Mouse (Mus musculus) urinary bladder, postnatal 25 days (tissue): ENCODE results near the gene Pdss1.

Source experiments
- DNase-seq: peaks from one replicate; pipeline ENCODE4 v3.0.0; 2022; ENCODE audit warnings: low spot score

The Pdss1 gene

DNA sequence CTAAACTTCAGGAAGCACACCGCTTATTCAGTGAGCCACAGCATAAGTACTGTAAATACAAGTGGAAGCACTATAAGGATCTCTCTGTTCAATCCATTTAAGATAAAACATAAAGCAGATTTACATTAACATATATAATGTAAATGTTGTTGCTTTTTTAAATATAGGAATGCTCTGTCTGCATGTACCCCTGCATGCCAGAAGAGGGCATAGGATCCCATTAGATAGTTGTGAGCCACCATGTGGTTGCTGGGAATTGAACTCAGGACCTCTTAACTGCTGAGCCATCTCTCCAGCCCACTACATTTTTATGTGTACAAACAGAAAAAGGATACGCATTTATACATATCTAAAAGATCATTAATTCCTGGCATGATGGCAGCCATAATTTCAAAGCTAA is 66.4 kb downstream of the Pdss1 start:
- DNase-seq: no peak

GRCm38 (mm10) chr2:22962242-22962641 is 66.9 kb downstream of the Pdss1 start:
- no peak for DNase-seq

- DNase-seq: no peak
Observed at GRCm38 (mm10) chr2:22962970-22963369, 67.6 kb downstream of the Pdss1 start.

GRCm38 (mm10) chr2:22977387-22977973 is 82.2 kb downstream of the Pdss1 start:
- no peak for DNase-seq

DNA sequence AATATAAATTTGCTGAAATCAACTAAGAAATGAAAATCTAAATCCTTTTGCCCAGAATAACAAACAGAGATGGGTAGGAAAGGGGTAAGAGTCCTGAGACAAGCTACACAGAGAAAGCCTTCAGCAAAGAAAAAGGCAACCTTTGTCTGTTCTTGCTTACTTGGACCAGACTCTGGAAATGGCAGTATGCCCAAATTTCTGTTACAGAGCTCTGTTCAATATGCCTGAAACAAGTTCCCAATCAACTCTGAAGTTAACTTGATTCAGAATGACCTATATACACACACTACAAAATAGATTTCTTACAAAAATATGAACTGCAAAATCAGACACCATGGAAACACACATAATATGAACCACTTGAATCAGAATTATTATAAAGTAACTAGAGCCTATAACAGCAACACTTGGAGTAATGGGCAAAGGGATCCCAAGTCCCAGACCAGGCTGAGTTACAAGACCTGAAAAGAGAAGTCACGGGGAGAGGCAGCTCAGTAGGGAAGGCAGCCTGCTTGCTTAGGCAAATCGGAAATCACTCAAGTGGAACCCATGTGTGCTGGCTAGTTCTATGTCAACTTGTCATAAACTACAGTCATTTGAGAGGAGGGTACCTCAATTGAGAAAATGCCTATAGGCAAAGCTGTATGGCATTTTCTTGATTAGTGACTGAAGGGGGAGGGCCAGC is 90.8 kb downstream of the Pdss1 start:
- DNase-seq: no peak
